Mouse (Mus musculus) ZHBTc4 (cell line): ENCODE measurements around the gene Gm20870.
"Not testable (repeated sequence)": the region's sequence is repeated elsewhere in the genome, so short reads cannot be mapped to it uniquely, and the experiment has no call there.

Source experiments
- DNase-seq: peaks from one replicate; pipeline ENCODE4 v3.0.0-alpha.2; 2011; ENCODE audit warnings: low read depth, low spot score

Gm20870 gene

GRCm38 (mm10) chrY:71691743-71692142 is at the start of gene Gm20870:
Gm20870 (plus strand) TSS chrY:71692043.
- DNase-seq, result not testable (repeated sequence)
